Mouse (Mus musculus): Measurements from ENCODE around the gene Sema3d.

GRCm38 (mm10) chr5:12499791-12500504, 116.8 kb downstream of the Sema3d start:
- TF ChIP-seq HCFC1 (IDR thresholded peaks at IDR 0.05; ENCODE audit: borderline replicate concordance, insufficient read depth, low read length) (no peak), CHD2 (IDR thresholded peaks at IDR 0.05; ENCODE audit: low read depth, low read length) (no peak)

Measured in ES-E14 (cell line).